Mouse (Mus musculus) heart, adult 2 months (tissue): Measurements from ENCODE around the gene Fus. TPM values are rescaled to one million over a fixed set of nuclear protein-coding genes. Genes with fewer than 3 reads are reported as not detected.

Experiments
- DNase-seq, 2 experiments: peaks; one replicate each; pipeline ENCODE4 v3.0.0; 2021
- H3K27ac ChIP-seq: fragments of 200-600 bp; 2 replicates; pipeline ENCODE4 v1.8.1; 2022
- H3K27me3 ChIP-seq: fragments of 200-500 bp; 2 replicates; pipeline ENCODE4 v1.6.1; 2012; ENCODE audit warnings: mild to moderate bottlenecking, low read length, inconsistent platforms, mixed read lengths; ENCODE audit not compliant: control insufficient read depth, insufficient read depth
- H3K36me3 ChIP-seq: fragments of 200-500 bp; 2 replicates; pipeline ENCODE4 v1.6.1; 2012; ENCODE audit warnings: low read length, inconsistent platforms; ENCODE audit not compliant: control insufficient read depth, insufficient read depth
- H3K4me1 ChIP-seq: fragments of 200-500 bp; 2 replicates; pipeline ENCODE4 v1.6.1; 2011; ENCODE audit warnings: low read length; ENCODE audit not compliant: control insufficient read depth, insufficient read depth
- H3K4me3 ChIP-seq: fragments of 200-600 bp; 2 replicates; pipeline ENCODE4 v1.8.1; 2022
- H3K79me2 ChIP-seq: fragments of 200-500 bp; replicated peaks from 2 replicates; pipeline ENCODE4 v1.6.1; 2012; ENCODE audit warnings: mild to moderate bottlenecking, inconsistent platforms, low read length, moderate library complexity, mixed read lengths; ENCODE audit not compliant: control insufficient read depth, insufficient read depth
- H3K9ac ChIP-seq: fragments of 200-500 bp; 2 replicates; pipeline ENCODE4 v1.6.1; 2012; ENCODE audit warnings: low read depth, mild to moderate bottlenecking, control low read depth, inconsistent platforms, low read length, mixed read lengths
- CTCF ChIP-seq: fragments of 200-600 bp; IDR thresholded peaks from 2 replicates; pipeline ENCODE4 v1.8.1; 2022; ENCODE audit warnings: antibody characterized with exemption, mild to moderate bottlenecking, moderate library complexity
- EP300 ChIP-seq: fragments of 200-500 bp; IDR thresholded peaks from 2 replicates; pipeline ENCODE4 v1.6.1; 2011; ENCODE audit warnings: low read depth, low read length, control low read depth; ENCODE audit not compliant: insufficient read depth
- POLR2A ChIP-seq: fragments of 200-500 bp; IDR thresholded peaks from 2 replicates; pipeline ENCODE4 v1.6.1; 2011; ENCODE audit warnings: mild to moderate bottlenecking, low read depth, low read length, control low read depth; ENCODE audit not compliant: insufficient read depth
- WGBS: fragments of 180-500 bp; shearing (Covaris S2); methylation state at CpG from one replicate; pipeline ENCODE4 v1.1.7; 2018; 5-methylcytosine and 5-hydroxymethylcytosine counted together
- intact Hi-C: fragments of 180-260 bp; cut with DNase I; formaldehyde crosslinking; loops from one replicate; pipeline ENCODE4 v1.15.1; 2025
- polyA plus RNA-seq: library from polyadenylated mRNA; depleted of rRNA; stranded (reverse); fragments of >200 nt; gene quantifications from 2 replicates; pipeline ENCODE4 v1.2.3, GENCODE M21; 2012
- total RNA-seq, 2 experiments: library from RNA; stranded (reverse); gene quantifications; 2 replicates each; pipeline ENCODE4 v1.2.3; 2021

The Fus gene
- total and polyA plus RNA-seq, 3 experiments = 151 to 222 (median 181) TPM

DNA sequence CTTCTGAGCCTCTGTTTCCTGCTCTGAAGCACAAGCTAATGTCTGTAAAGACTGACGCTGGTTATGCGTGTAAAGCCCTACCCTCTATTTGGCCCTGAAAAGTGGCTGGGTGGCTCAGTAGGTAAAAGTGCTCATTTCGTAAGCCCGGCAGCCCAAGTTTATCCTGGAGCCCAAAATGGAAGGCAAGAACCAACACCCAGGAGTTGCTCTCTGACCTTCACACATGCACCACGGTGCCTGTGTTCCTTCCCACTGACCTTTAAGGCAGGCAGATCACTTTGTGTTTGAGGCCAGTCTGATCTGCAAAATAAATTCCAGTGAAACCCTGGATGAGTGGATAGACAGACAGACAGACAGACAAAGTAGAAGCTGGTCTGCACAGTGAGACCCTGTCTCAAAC is 43.5 kb upstream of the Fus start:
- no peak for TF ChIP-seq POLR2A
- TF ChIP-seq CTCF = no peak
- no peak for TF ChIP-seq EP300
- intact Hi-C loops = no loop called here
- Histone ChIP-seq H3K4me1 (no peaks in the 10 kb centered on the region), H3K79me2 (no peaks in the 10 kb centered on the region), H3K27me3 (peaks cover 2% of the 10 kb centered on the region; the same call in 1 of the 2 replicates), H3K27ac (no peak overlapping the region), H3K36me3 (no peaks in the 10 kb centered on the region), H3K9ac (no peak overlapping the region), H3K4me3 (no peak overlapping the region)
- 91% methylated on average over 5 of the region's 5 CpGs for WGBS
- no peak for DNase-seq

DNA sequence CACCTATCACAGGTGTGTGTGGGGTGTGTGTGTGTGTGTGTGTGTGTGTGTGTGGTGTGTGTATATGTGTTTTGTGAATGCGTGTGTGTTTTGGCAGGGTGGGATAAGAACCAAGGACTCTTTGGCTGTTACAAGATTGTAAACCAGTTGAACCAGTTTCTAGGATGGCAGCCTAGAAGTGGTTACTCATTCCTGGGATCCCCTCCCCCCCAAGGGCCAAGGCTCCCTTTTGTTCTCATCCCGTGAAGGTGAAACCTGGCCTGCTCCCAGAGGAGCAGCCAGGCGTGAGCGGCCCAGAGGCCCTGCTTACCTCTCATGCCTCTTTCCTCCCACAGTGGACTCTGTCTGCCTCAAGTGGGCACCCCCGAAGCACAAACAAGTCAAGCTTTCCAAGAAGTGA is 42.0 kb upstream of the Fus start:
- Histone ChIP-seq H3K4me1 (no peaks in the 10 kb centered on the region), H3K79me2 (no peaks in the 10 kb centered on the region), H3K27ac (no peak overlapping the region), H3K27me3 (peaks cover 2% of the 10 kb centered on the region; the same call in 1 of the 2 replicates), H3K4me3 (no peak overlapping the region), H3K9ac (no peak overlapping the region), H3K36me3 (no peaks in the 10 kb centered on the region)
- DNase-seq = no peak
- WGBS = 85% methylated on average over 5 of the region's 5 CpGs
- TF ChIP-seq POLR2A (no peak), CTCF (no peak), EP300 (no peak)
- intact Hi-C loops = no loop called here

- Histone ChIP-seq H3K79me2 (no peaks in the 10 kb centered on the region), H3K4me3 (no peak overlapping the region), H3K27me3 (peaks cover 2% of the 10 kb centered on the region; the same call in 1 of the 2 replicates), H3K27ac (no peak overlapping the region), H3K4me1 (no peaks in the 10 kb centered on the region), H3K9ac (no peak overlapping the region), H3K36me3 (no peaks in the 10 kb centered on the region)
- intact Hi-C loops = no loop called here
- WGBS = 89% methylated on average over 8 of the region's 8 CpGs
- DNase-seq = no peak
- TF ChIP-seq EP300 = no peak
- TF ChIP-seq POLR2A = no peak
- TF ChIP-seq CTCF = no peak
These were observed 41.2 kb upstream of the Fus start for GRCm38 (mm10) chr7:127926066-127926465.

DNA sequence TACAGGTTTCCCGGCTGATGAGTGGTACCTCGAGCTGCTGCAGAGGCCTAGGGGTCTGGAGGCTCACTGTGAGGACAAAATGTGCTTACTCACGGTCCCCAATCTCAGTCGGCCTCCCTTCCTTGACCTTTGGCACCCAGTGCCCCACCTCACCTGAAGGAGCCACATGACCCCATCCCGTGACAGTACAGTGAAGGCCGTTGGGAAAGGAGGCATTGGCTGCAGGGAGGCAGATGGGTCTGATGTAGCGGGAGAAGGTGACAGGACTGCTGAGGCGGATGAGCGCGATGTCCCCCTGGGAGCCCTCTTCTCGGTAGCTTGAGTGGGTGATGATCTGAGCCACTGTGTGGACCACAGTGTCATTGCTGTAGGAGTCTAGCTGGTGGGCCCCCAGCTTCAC is 40.4 kb upstream of the Fus start:
- no peaks in the 10 kb centered on the region for H3K79me2 ChIP-seq
- no peak overlapping the region for H3K9ac ChIP-seq
- 80% methylated on average over 11 of the region's 11 CpGs for WGBS
- no peak overlapping the region for H3K27ac ChIP-seq
- intact Hi-C loops = no loop called here
- TF ChIP-seq EP300 (no peak), POLR2A (no peak), CTCF (no peak)
- peaks cover 2% of the 10 kb centered on the region; the same call in 1 of the 2 replicates for H3K27me3 ChIP-seq
- no peak for DNase-seq
- no peaks in the 10 kb centered on the region for H3K36me3 ChIP-seq
- no peaks in the 10 kb centered on the region for H3K4me1 ChIP-seq
- no peak overlapping the region for H3K4me3 ChIP-seq

DNA sequence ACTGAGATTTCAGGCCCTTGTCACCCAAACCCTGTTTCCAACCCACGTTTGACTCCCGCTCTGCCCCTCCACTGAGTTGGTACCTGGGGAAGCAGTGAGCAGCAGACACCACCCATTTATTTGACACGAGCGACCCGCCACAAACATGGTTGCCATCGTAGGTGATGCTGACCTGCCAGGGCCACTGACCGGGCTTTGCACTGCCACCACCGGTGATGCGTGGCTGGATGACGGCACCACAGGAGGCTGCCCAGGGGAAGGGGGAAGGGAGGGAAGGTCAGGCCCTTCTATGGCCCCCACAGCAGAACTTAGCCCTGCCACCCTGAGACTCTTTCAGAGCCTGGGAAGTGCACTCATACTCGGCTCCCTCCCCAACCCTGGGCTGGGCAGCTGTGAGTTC is 39.5 kb upstream of the Fus start:
- no peak for DNase-seq
- Histone ChIP-seq H3K4me1 (no peaks in the 10 kb centered on the region), H3K9ac (no peak overlapping the region), H3K27ac (no peak overlapping the region), H3K4me3 (no peak overlapping the region), H3K27me3 (peaks cover 2% of the 10 kb centered on the region; the same call in 1 of the 2 replicates), H3K79me2 (no peaks in the 10 kb centered on the region), H3K36me3 (no peaks in the 10 kb centered on the region)
- TF ChIP-seq EP300 (no peak), POLR2A (no peak), CTCF (no peak)
- intact Hi-C loops = no loop called here
- WGBS = 90% methylated on average over 11 of the region's 11 CpGs

- no peaks in the 10 kb centered on the region for H3K79me2 ChIP-seq
- intact Hi-C loops = no loop called here
These were observed 38.7 kb upstream of the Fus start for GRCm38 (mm10) chr7:127928596-127928995.

More at GRCm38 (mm10) chr7:127928596-127928995, 38.7 kb upstream of the Fus start:
- TF ChIP-seq POLR2A (no peak), CTCF (no peak), EP300 (no peak)
- Histone ChIP-seq H3K4me3 (no peak overlapping the region), H3K27ac (no peak overlapping the region), H3K4me1 (no peaks in the 10 kb centered on the region), H3K9ac (no peak overlapping the region), H3K36me3 (no peaks in the 10 kb centered on the region), H3K27me3 (peaks cover 2% of the 10 kb centered on the region; the same call in 1 of the 2 replicates)
- 46% methylated on average over 5 of the region's 5 CpGs for WGBS
- DNase-seq = no peak
